Mouse (Mus musculus) heart, adult 2 months (tissue): ENCODE data around the gene Ccdc62.

Experiments used
- CTCF ChIP-seq: fragments of 200-600 bp; IDR thresholded peaks from 2 replicates; pipeline ENCODE4 v1.8.1; 2022; ENCODE audit warnings: antibody characterized with exemption, mild to moderate bottlenecking, moderate library complexity
- POLR2A ChIP-seq: fragments of 200-500 bp; IDR thresholded peaks from 2 replicates; pipeline ENCODE4 v1.6.1; 2011; ENCODE audit warnings: mild to moderate bottlenecking, low read depth, low read length, control low read depth; ENCODE audit not compliant: insufficient read depth

DNA sequence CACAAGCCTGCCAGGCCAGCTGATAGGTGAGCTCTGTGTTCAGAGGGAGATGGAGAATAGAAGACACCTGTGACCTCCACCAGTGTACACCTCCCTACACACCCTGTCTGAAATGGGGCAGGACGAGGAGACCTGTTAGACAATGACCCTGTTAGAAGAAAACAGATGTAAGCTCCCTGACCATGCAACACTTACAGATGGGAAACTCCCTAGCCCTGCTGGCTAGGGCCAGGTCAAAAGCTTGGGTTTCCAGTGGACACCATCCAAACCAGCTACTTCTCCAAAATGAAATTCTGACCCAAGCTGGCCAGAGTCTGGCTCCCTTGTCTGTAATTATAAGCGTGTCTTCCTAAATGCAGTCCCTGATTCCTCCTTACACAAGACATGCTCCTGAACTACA lies 85.2 kb downstream of the Ccdc62 start:
- no peak for TF ChIP-seq POLR2A
- no peak for TF ChIP-seq CTCF
